Mouse (Mus musculus) lung, embryonic 16.5 days (tissue): ENCODE measurements around the gene Syt13. TPM values are rescaled to one million over a fixed set of nuclear protein-coding genes. Genes with fewer than 3 reads are reported as not detected.

Source experiments
- ATAC-seq: fragments of 200-750 bp; cut with Nextera tagmentation; 2 replicates; pipeline ENCODE4 v1.8.0; 2017; ENCODE audit warnings: low read depth, mild to moderate bottlenecking, moderate library complexity
- H3K27ac ChIP-seq: fragments of 300-500 bp; sonication (generic); 2 replicates; pipeline ENCODE4 v1.5.1; 2014; ENCODE audit warnings: mild to moderate bottlenecking, control low read depth, low read length
- H3K27me3 ChIP-seq: fragments of 300-500 bp; sonication (generic); 2 replicates; pipeline ENCODE4 v1.6.1; 2014; ENCODE audit warnings: low read depth, low read length, mixed read lengths; ENCODE audit not compliant: control insufficient read depth, insufficient read depth
- H3K36me3 ChIP-seq: fragments of 300-500 bp; sonication (generic); 2 replicates; pipeline ENCODE4 v1.6.1; 2014; ENCODE audit warnings: low read length; ENCODE audit not compliant: control insufficient read depth, insufficient read depth
- H3K4me1 ChIP-seq: fragments of 300-500 bp; sonication (generic); replicated peaks from 2 replicates; pipeline ENCODE4 v1.6.1; 2014; ENCODE audit warnings: low read length, mixed read lengths; ENCODE audit not compliant: control insufficient read depth, insufficient read depth
- H3K4me2 ChIP-seq: fragments of 300-500 bp; sonication (generic); 2 replicates; pipeline ENCODE4 v1.6.1; 2014; ENCODE audit warnings: low read depth, low read length, control low read depth
- H3K4me3 ChIP-seq: fragments of 300-500 bp; sonication (generic); 2 replicates; pipeline ENCODE4 v1.5.1; 2014; ENCODE audit warnings: mild to moderate bottlenecking, low read length, control low read depth
- H3K9ac ChIP-seq: fragments of 300-500 bp; sonication (generic); 2 replicates; pipeline ENCODE4 v1.6.1; 2014; ENCODE audit warnings: low read length, control low read depth
- H3K9me3 ChIP-seq: fragments of 300-500 bp; sonication (generic); 2 replicates; pipeline ENCODE4 v1.6.1; 2016; ENCODE audit warnings: low read length; ENCODE audit not compliant: control insufficient read depth
- WGBS: fragments of 180-500 bp; shearing (Covaris S2); extraction: QIAGEN DNeasy Blood & Tissue Kit; methylation state at CpG from one replicate; pipeline ENCODE4 v1.1.7; 2014; 5-methylcytosine and 5-hydroxymethylcytosine counted together
- polyA plus RNA-seq: library from polyadenylated mRNA; unstranded; fragments of >200 nt; fragmentation: Nextera tagmentation; extraction: Ambion mirVana; gene quantifications from 2 replicates; pipeline ENCODE4 v1.2.1, GENCODE M21; 2015

The Syt13 gene
- polyA plus RNA-seq, 1 experiment from 2014 or later: 3.4 TPM

DNA sequence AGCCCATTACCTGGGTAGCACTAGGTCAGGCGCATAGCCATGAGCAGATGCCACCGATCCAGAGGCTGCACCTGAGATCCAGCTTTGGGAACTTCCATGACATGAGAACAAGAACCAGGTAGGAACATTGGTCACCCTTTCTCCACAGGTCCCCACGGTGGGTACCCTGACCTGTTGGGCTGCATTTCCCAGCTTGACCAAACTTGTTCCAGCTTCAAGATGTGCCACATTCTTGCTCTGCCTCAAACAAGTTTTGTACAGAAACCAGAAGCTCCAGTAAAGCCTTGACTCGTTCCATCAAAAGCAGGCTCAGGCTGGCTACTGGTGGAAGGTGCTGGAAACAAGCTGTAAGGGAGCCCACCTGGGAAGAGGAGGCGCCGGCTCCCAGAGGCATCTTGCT is 29.9 kb upstream of the Syt13 start:
- Histone ChIP-seq H3K27ac (no peak overlapping the region), H3K4me1 (peaks cover 10% of the 10 kb centered on the region), H3K9me3 (no peaks in the 10 kb centered on the region), H3K9ac (no peak overlapping the region), H3K4me3 (no peak overlapping the region), H3K27me3 (no peaks in the 10 kb centered on the region), H3K36me3 (no peaks in the 10 kb centered on the region), H3K4me2 (no peak overlapping the region)
- WGBS: 82% methylated on average over 6 of the region's 6 CpGs
- no peak for ATAC-seq

DNA sequence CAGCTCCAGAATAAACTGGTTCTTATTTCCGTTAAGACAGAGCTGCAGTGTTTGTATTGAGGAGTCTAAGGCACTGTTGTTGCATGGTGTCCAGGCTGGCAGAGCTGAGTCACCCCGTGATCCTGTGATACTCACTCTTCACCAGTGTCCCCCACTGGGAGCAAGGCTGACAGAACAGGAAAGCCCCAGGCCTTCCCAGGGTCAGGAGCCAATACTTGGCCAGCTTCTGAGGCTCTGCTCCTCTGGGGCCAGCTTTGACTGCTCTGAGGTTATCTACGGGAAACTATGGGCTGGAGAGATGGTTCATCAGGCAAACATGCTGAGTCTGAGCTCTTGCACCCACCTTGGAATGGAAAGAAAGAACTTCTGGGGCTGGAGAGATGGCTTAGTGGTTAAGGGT is 28.0 kb upstream of the Syt13 start:
- H3K9ac ChIP-seq: no peak overlapping the region
- no peak overlapping the region for H3K4me3 ChIP-seq
- H3K36me3 ChIP-seq: no peaks in the 10 kb centered on the region
- ATAC-seq: no peak
- whole genome bisulfite sequencing: 58% methylated on average over 3 of the region's 3 CpGs
- H3K27me3 ChIP-seq: no peaks in the 10 kb centered on the region
- no peak overlapping the region for H3K4me2 ChIP-seq
- H3K9me3 ChIP-seq: no peaks in the 10 kb centered on the region
- peaks cover 10% of the 10 kb centered on the region for H3K4me1 ChIP-seq
- no peak overlapping the region for H3K27ac ChIP-seq

GRCm38 (mm10) chr2:92892524-92892923 is 22.4 kb upstream of the Syt13 start:
- no peak overlapping the region for H3K9ac ChIP-seq
- 55% methylated on average over 4 of the region's 4 CpGs for WGBS
- no peak overlapping the region for H3K4me3 ChIP-seq
- H3K4me2 ChIP-seq: no peak overlapping the region
- no peak for ATAC-seq
- H3K27ac ChIP-seq: no peak overlapping the region
- H3K27me3 ChIP-seq: no peaks in the 10 kb centered on the region
- H3K9me3 ChIP-seq: no peaks in the 10 kb centered on the region
- 0 out of 2 replicates have a peak, but pooled peaks cover 3% of the 10 kb centered on the region for H3K4me1 ChIP-seq
- H3K36me3 ChIP-seq: no peaks in the 10 kb centered on the region

DNA sequence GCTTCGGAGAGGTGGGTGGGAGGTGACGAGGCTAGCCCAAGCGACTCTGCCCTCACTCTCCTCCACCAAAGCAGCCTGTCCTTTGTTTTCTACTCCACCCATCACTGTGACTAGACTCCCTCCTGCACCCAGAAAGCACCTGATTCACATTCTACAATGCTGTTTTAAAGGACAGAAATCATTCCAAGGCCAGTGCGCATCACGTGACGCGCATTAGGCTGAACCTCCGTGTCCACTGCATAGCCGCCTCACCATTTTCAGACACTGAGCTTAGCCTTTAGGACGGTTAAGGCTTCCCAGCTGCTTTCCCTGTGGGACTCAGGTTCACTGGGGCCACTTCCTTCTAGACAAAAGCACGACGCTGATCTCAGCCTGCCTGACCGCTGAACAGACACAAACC is 11.2 kb upstream of the Syt13 start:
- no peak for ATAC-seq
- Histone ChIP-seq H3K27ac (no peak overlapping the region), H3K9ac (no peak overlapping the region), H3K4me1 (no peaks in the 10 kb centered on the region), H3K36me3 (no peaks in the 10 kb centered on the region), H3K27me3 (no peaks in the 10 kb centered on the region; the same call in 1 of the 2 replicates), H3K4me2 (no peak overlapping the region), H3K4me3 (no peak overlapping the region), H3K9me3 (peaks cover 3% of the 10 kb centered on the region; the same call in 1 of the 2 replicates)
- 75% methylated on average over 13 of the region's 13 CpGs for WGBS

DNA sequence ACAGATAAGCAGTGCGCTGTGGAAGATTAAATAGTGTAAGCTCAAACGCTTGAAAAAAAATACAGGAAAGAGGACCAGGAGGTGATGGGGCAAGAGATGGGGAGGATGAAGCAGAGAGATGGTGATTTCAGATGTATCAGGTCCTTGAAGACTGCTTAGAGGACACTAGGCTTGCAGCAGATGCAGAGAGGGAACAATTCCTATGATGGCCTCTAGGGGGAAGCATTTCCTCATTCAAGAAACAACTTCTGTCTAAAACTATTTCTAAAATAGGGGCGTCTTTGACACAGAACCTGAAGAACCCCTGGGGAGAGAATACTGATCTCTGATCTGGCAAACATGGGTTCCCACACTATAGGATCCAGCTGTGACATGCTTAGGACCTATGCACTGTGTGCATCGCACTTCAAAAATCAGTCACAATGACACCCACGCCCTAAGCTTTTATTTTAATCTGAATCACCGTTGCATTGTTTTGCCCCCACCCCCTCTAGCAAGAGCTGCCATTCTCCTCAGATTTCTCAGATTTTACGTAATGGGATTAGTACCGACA is 10.5 kb upstream of the Syt13 start:
- Histone ChIP-seq H3K27ac (no peak overlapping the region), H3K9me3 (peaks cover 3% of the 10 kb centered on the region; the same call in 1 of the 2 replicates), H3K36me3 (no peaks in the 10 kb centered on the region), H3K4me1 (no peaks in the 10 kb centered on the region), H3K9ac (no peak overlapping the region), H3K4me2 (no peak overlapping the region), H3K27me3 (no peaks in the 10 kb centered on the region; the same call in 1 of the 2 replicates), H3K4me3 (no peak overlapping the region)
- 24% methylated on average over 8 of the region's 8 CpGs for WGBS
- ATAC-seq: peak; percentile 52; the same call in 1 of the 2 replicates

DNA sequence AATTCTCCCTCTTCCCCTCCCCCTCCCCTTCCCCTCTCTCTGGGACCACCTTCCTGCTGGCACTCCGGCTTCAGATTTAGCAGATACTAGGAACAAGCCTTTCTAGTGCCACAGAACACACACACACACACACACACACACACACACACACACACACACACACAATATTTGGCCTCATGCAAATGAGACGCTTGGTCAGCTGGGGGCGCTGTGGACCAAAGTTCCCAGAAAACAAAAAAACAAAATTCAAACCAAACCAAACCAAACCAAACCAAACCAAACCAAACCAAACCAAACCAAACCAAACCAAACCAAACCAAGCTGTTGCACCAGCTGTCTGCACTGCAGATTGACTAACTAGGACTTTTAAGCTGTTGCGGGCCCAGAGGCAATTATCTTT is 4.5 kb upstream of the Syt13 start:
- peaks cover 23% of the 10 kb centered on the region for H3K27me3 ChIP-seq
- H3K27ac ChIP-seq: no peak overlapping the region
- no peak overlapping the region for H3K4me3 ChIP-seq
- no peaks in the 10 kb centered on the region for H3K36me3 ChIP-seq
- H3K4me1 ChIP-seq: peaks cover 9% of the 10 kb centered on the region
- peaks cover 3% of the 10 kb centered on the region; the same call in 1 of the 2 replicates for H3K9me3 ChIP-seq
- H3K9ac ChIP-seq: no peak overlapping the region
- 66% methylated on average over 4 of the region's 4 CpGs for WGBS
- ATAC-seq: no peak
- no peak overlapping the region for H3K4me2 ChIP-seq

- Histone ChIP-seq H3K9me3 (peaks cover 3% of the 10 kb centered on the region; the same call in 1 of the 2 replicates), H3K27ac (no peak overlapping the region), H3K4me3 (no peak overlapping the region), H3K4me2 (no peak overlapping the region), H3K9ac (no peak overlapping the region), H3K27me3 (peaks cover 30% of the 10 kb centered on the region), H3K36me3 (no peaks in the 10 kb centered on the region), H3K4me1 (peaks cover 21% of the 10 kb centered on the region)
- no peak for ATAC-seq
Observed at GRCm38 (mm10) chr2:92912312-92912711, 2.6 kb upstream of the Syt13 start.

- Histone ChIP-seq H3K4me2 (no peak overlapping the region), H3K4me3 (no peak overlapping the region), H3K9me3 (no peaks in the 10 kb centered on the region), H3K27ac (no peak overlapping the region), H3K27me3 (peaks cover 30% of the 10 kb centered on the region), H3K9ac (no peak overlapping the region), H3K36me3 (no peaks in the 10 kb centered on the region), H3K4me1 (peaks cover 24% of the 10 kb centered on the region)
- WGBS: 16% methylated on average over 9 of the region's 9 CpGs
- ATAC-seq: no peak
Observed at GRCm38 (mm10) chr2:92913295-92913694, 1.6 kb upstream of the Syt13 start.

- peak overlapping the region; percentile 55 for H3K9ac ChIP-seq
- H3K4me3 ChIP-seq: peak overlapping the region; percentile 47
- 12% methylated on average over 8 of the region's 10 CpGs for WGBS
- H3K4me2 ChIP-seq: peak overlapping the region; percentile 72
- no peaks in the 10 kb centered on the region for H3K36me3 ChIP-seq
- no peaks in the 10 kb centered on the region for H3K9me3 ChIP-seq
- no peak overlapping the region for H3K27ac ChIP-seq
- no peak for ATAC-seq
- H3K4me1 ChIP-seq: peaks cover 25% of the 10 kb centered on the region
- H3K27me3 ChIP-seq: peaks cover 30% of the 10 kb centered on the region
Observed at GRCm38 (mm10) chr2:92915659-92916631, 1.0 kb downstream of the Syt13 start.
